Mouse (Mus musculus) hindbrain, postnatal 0 days (tissue): ENCODE measurements around the gene Pxk. TPM values are rescaled to one million over a fixed set of nuclear protein-coding genes. Genes with fewer than 3 reads are reported as not detected.

Source experiments
- ATAC-seq: fragments of 200-750 bp; cut with Nextera tagmentation; 2 replicates; pipeline ENCODE4 v1.8.0; 2017; ENCODE audit warnings: mild to moderate bottlenecking, moderate TSS enrichment, moderate library complexity
- DNase-seq: peaks from one replicate; pipeline ENCODE4 v3.0.0-alpha.2; 2015; ENCODE audit warnings: low spot score
- H3K27ac ChIP-seq: fragments of 300-500 bp; sonication (generic); 2 replicates; pipeline ENCODE4 v1.5.1; 2014; ENCODE audit warnings: mild to moderate bottlenecking
- H3K27me3 ChIP-seq: fragments of 300-500 bp; sonication (generic); 2 replicates; pipeline ENCODE4 v1.6.1; 2014; ENCODE audit warnings: low read length, mixed read lengths; ENCODE audit not compliant: insufficient read depth
- H3K36me3 ChIP-seq: fragments of 300-500 bp; sonication (generic); 2 replicates; pipeline ENCODE4 v1.6.1; 2014; ENCODE audit warnings: low read length, mixed read lengths; ENCODE audit not compliant: insufficient read depth
- H3K4me1 ChIP-seq: fragments of 300-500 bp; sonication (generic); 2 replicates; pipeline ENCODE4 v1.6.1; 2014; ENCODE audit warnings: antibody characterized with exemption, low read length, mixed read lengths; ENCODE audit not compliant: insufficient read depth
- H3K4me2 ChIP-seq: fragments of 300-500 bp; sonication (generic); 2 replicates; pipeline ENCODE4 v1.6.1; 2014; ENCODE audit warnings: low read depth, mild to moderate bottlenecking, low read length, moderate library complexity, mixed read lengths
- H3K4me3 ChIP-seq: fragments of 300-500 bp; sonication (generic); 2 replicates; pipeline ENCODE4 v1.5.1; 2014; ENCODE audit warnings: low read length
- H3K9ac ChIP-seq: fragments of 300-500 bp; sonication (generic); replicated peaks from 2 replicates; pipeline ENCODE4 v1.6.1; 2014; ENCODE audit warnings: mild to moderate bottlenecking, low read length, moderate library complexity, mixed read lengths
- H3K9me3 ChIP-seq: fragments of 300-500 bp; sonication (generic); 2 replicates; pipeline ENCODE4 v1.6.1; 2016; ENCODE audit warnings: low read length, mixed read lengths
- CTCF ChIP-seq: IDR thresholded peaks from 2 replicates; pipeline ENCODE4 v1.5.1; 2016; ENCODE audit warnings: antibody characterized with exemption, control low read depth, low read depth
- WGBS: fragments of 180-500 bp; shearing (Covaris S2); extraction: QIAGEN DNeasy Blood & Tissue Kit; methylation state at CpG from one replicate; pipeline ENCODE4 v1.1.7; 2014; 5-methylcytosine and 5-hydroxymethylcytosine counted together
- polyA plus RNA-seq: library from polyadenylated mRNA; unstranded; fragments of >200 nt; fragmentation: Nextera tagmentation; extraction: Ambion mirVana; gene quantifications from 2 replicates; pipeline ENCODE4 v1.2.1, GENCODE M21; 2015
- total RNA-seq: library from RNA; depleted of rRNA; stranded (reverse); fragments of >200 nt; gene quantifications from 2 replicates; pipeline ENCODE4 v1.2.3, GENCODE M21; 2014; rRNA removed

The Pxk gene
- 24.5 and 36.3 TPM in 2 replicates for total RNA-seq
- 55.5 and 57.4 TPM in 2 replicates for polyA plus RNA-seq

GRCm38 (mm10) chr14:8097978-8098686 lies at the start of gene Pxk:
Pxk (plus strand) TSS chr14:8098211.
- no peaks in the 10 kb centered on the region for H3K27me3 ChIP-seq
- H3K9ac ChIP-seq: peak within 1 kb of the TSS; percentile 94
- WGBS: 3% methylated on average over 85 of the region's 89 CpGs
- peaks cover 11% of the 10 kb centered on the region for H3K4me1 ChIP-seq
- no peaks in the 10 kb centered on the region for H3K36me3 ChIP-seq
- peak within 1 kb of the TSS; percentile 76 for H3K4me2 ChIP-seq
- ATAC-seq (peak; percentile 94), DNase-seq (peak; percentile 93)
- H3K4me3 ChIP-seq: peak within 1 kb of the TSS; percentile 93
- TF ChIP-seq CTCF: no peak
- H3K9me3 ChIP-seq: no peaks in the 10 kb centered on the region
- H3K27ac ChIP-seq: peak within 1 kb of the TSS; percentile 85

GRCm38 (mm10) chr14:8049334-8049733 lies 48.7 kb upstream of the Pxk start:
- WGBS: 94% methylated on average over 10 of the region's 10 CpGs
- H3K27me3 ChIP-seq: no peaks in the 10 kb centered on the region
- H3K4me3 ChIP-seq: no peak overlapping the region
- H3K36me3 ChIP-seq: peaks cover 24% of the 10 kb centered on the region
- H3K27ac ChIP-seq: no peak overlapping the region
- H3K4me1 ChIP-seq: no peaks in the 10 kb centered on the region
- H3K4me2 ChIP-seq: no peak overlapping the region
- TF ChIP-seq CTCF: no peak
- no peak overlapping the region for H3K9ac ChIP-seq
- ATAC-seq: no peak
- DNase-seq: no peak
- no peaks in the 10 kb centered on the region for H3K9me3 ChIP-seq

GRCm38 (mm10) chr14:8051869-8052268 lies 46.1 kb upstream of the Pxk start:
- H3K9ac ChIP-seq: no peak overlapping the region
- H3K4me1 ChIP-seq: no peaks in the 10 kb centered on the region
- no peak overlapping the region for H3K27ac ChIP-seq
- DNase-seq (no peak), ATAC-seq (no peak)
- no peak for TF ChIP-seq CTCF
- H3K36me3 ChIP-seq: peaks cover 31% of the 10 kb centered on the region
- no peak overlapping the region for H3K4me3 ChIP-seq
- WGBS: 85% methylated on average over 2 of the region's 2 CpGs
- H3K9me3 ChIP-seq: no peaks in the 10 kb centered on the region
- no peaks in the 10 kb centered on the region for H3K27me3 ChIP-seq
- H3K4me2 ChIP-seq: no peak overlapping the region

- H3K27me3 ChIP-seq: no peaks in the 10 kb centered on the region
- no peaks in the 10 kb centered on the region for H3K9me3 ChIP-seq
- no peak for TF ChIP-seq CTCF
- H3K36me3 ChIP-seq: peaks cover 25% of the 10 kb centered on the region
- ATAC-seq (no peak), DNase-seq (no peak)
- WGBS: 97% methylated on average over 7 of the region's 7 CpGs
- no peak overlapping the region for H3K4me3 ChIP-seq
- no peak overlapping the region for H3K4me2 ChIP-seq
- H3K9ac ChIP-seq: no peak overlapping the region
- H3K27ac ChIP-seq: no peak overlapping the region
- no peaks in the 10 kb centered on the region for H3K4me1 ChIP-seq
Observed at GRCm38 (mm10) chr14:8052661-8053060, 45.4 kb upstream of the Pxk start.

- Histone ChIP-seq H3K4me2 (no peak overlapping the region), H3K9me3 (no peaks in the 10 kb centered on the region), H3K27me3 (no peaks in the 10 kb centered on the region), H3K27ac (no peak overlapping the region), H3K4me1 (no peaks in the 10 kb centered on the region), H3K9ac (no peak overlapping the region), H3K36me3 (peaks cover 15% of the 10 kb centered on the region; the same call in 1 of the 2 replicates), H3K4me3 (no peak overlapping the region)
- 0 out of 2 replicates have a peak, but pooled peaks have one; percentile 7 for ATAC-seq
- DNase-seq: no peak
- 29% methylated on average over 17 of the region's 17 CpGs for WGBS
- no peak for TF ChIP-seq CTCF
Observed at GRCm38 (mm10) chr14:8054310-8055102, 43.5 kb upstream of the Pxk start.

GRCm38 (mm10) chr14:8056076-8056475 lies 41.9 kb upstream of the Pxk start:
- Histone ChIP-seq H3K9me3 (no peaks in the 10 kb centered on the region), H3K4me2 (no peak overlapping the region), H3K27ac (no peak overlapping the region), H3K4me1 (no peaks in the 10 kb centered on the region), H3K36me3 (peaks cover 8% of the 10 kb centered on the region; the same call in 1 of the 2 replicates), H3K9ac (no peak overlapping the region), H3K4me3 (no peak overlapping the region), H3K27me3 (no peaks in the 10 kb centered on the region)
- ATAC-seq (no peak), DNase-seq (no peak)
- TF ChIP-seq CTCF: no peak
- WGBS: 91% methylated on average over 5 of the region's 5 CpGs
